Mouse (Mus musculus) embryonic facial prominence, embryonic 11.5 days (tissue): ENCODE data around the gene Dnhd1. TPM values are rescaled to one million over a fixed set of nuclear protein-coding genes. Genes with fewer than 3 reads are reported as not detected.

Experiments used
- ATAC-seq: fragments of 200-750 bp; cut with Nextera tagmentation; replicated peaks from 2 replicates; pipeline ENCODE4 v1.8.0; 2017; ENCODE audit warnings: low read depth; ENCODE audit not compliant: insufficient number of reproducible peaks, low FRiP score, low TSS enrichment
- DNase-seq: peaks from one replicate; pipeline ENCODE4 v3.0.0-alpha.2; 2015; ENCODE audit warnings: low spot score
- H3K27ac ChIP-seq: fragments of 300-500 bp; sonication (generic); replicated peaks from 2 replicates; pipeline ENCODE4 v1.5.1; 2014; ENCODE audit warnings: mild to moderate bottlenecking, low read depth, low read length, control low read depth
- H3K27me3 ChIP-seq: fragments of 300-500 bp; sonication (generic); 2 replicates; pipeline ENCODE4 v1.6.1; 2014; ENCODE audit warnings: mild to moderate bottlenecking, low read length, moderate library complexity, mixed read lengths; ENCODE audit not compliant: control insufficient read depth, insufficient read depth
- H3K36me3 ChIP-seq: fragments of 300-500 bp; sonication (generic); replicated peaks from 2 replicates; pipeline ENCODE4 v1.6.1; 2014; ENCODE audit warnings: low read depth, mild to moderate bottlenecking, low read length, moderate library complexity, mixed read lengths; ENCODE audit not compliant: control insufficient read depth, insufficient read depth
- H3K4me1 ChIP-seq: fragments of 300-500 bp; sonication (generic); 2 replicates; pipeline ENCODE4 v1.6.1; 2014; ENCODE audit warnings: low read length, mixed read lengths; ENCODE audit not compliant: control insufficient read depth, insufficient read depth
- H3K4me2 ChIP-seq: fragments of 300-500 bp; sonication (generic); 2 replicates; pipeline ENCODE4 v1.6.1; 2014; ENCODE audit warnings: low read depth, mild to moderate bottlenecking, control low read depth, low read length, moderate library complexity
- H3K4me3 ChIP-seq: fragments of 300-500 bp; sonication (generic); 2 replicates; pipeline ENCODE4 v1.5.1; 2014; ENCODE audit warnings: low read depth, low read length, control low read depth
- H3K9ac ChIP-seq: fragments of 300-500 bp; sonication (generic); replicated peaks from 2 replicates; pipeline ENCODE4 v1.6.1; 2014; ENCODE audit warnings: mild to moderate bottlenecking, control low read depth, low read length
- H3K9me3 ChIP-seq: fragments of 300-500 bp; sonication (generic); replicated peaks from 2 replicates; pipeline ENCODE4 v1.6.1; 2016; ENCODE audit warnings: mild to moderate bottlenecking, low read length, inconsistent platforms, mixed read lengths; ENCODE audit not compliant: control insufficient read depth
- WGBS: fragments of 180-500 bp; shearing (Covaris S2); extraction: QIAGEN DNeasy Blood & Tissue Kit; methylation state at CpG from one replicate; pipeline ENCODE4 v1.1.7; 2014; 5-methylcytosine and 5-hydroxymethylcytosine counted together
- polyA plus RNA-seq: library from polyadenylated mRNA; unstranded; fragments of >200 nt; fragmentation: Nextera tagmentation; extraction: Ambion mirVana; gene quantifications from 2 replicates; pipeline ENCODE4 v1.2.1, GENCODE M21; 2014

Dnhd1 gene
- polyA plus RNA-seq, result 0.28 and 1.4 TPM in 2 replicates

- Histone ChIP-seq H3K9me3 (no peaks in the 10 kb centered on the region), H3K4me2 (peak within 1 kb of the TSS; percentile 67), H3K4me1 (no peaks in the 10 kb centered on the region), H3K36me3 (no peaks in the 10 kb centered on the region), H3K27ac (no peak within 1 kb of the TSS), H3K27me3 (no peaks in the 10 kb centered on the region), H3K4me3 (peak within 1 kb of the TSS; percentile 30), H3K9ac (peak within 1 kb of the TSS; percentile 39)
- 3% methylated on average over 17 of the region's 17 CpGs for WGBS
- DNase-seq (peak; percentile 82), ATAC-seq (peak; percentile 90)
These were observed at the start of gene Dnhd1 for GRCm38 (mm10) chr7:105650639-105651435. Gene Dnhd1 (plus strand): TSS chr7:105650827.

- no peaks in the 10 kb centered on the region for H3K27me3 ChIP-seq
- no peak overlapping the region for H3K4me2 ChIP-seq
- ATAC-seq, result 0 out of 2 replicates have a peak, but pooled peaks have one; percentile 20
- DNase-seq, result peak; percentile 75
- no peak overlapping the region for H3K9ac ChIP-seq
- no peaks in the 10 kb centered on the region for H3K36me3 ChIP-seq
- H3K4me1 ChIP-seq, result no peaks in the 10 kb centered on the region
- H3K27ac ChIP-seq, result no peak overlapping the region
- WGBS, result 30% methylated on average over 9 of the region's 9 CpGs
- H3K4me3 ChIP-seq, result no peak overlapping the region
- H3K9me3 ChIP-seq, result no peaks in the 10 kb centered on the region
These were observed 47.6 kb upstream of the Dnhd1 start for GRCm38 (mm10) chr7:105602860-105603623.

GRCm38 (mm10) chr7:105608467-105608866 lies 42.2 kb upstream of the Dnhd1 start:
- Histone ChIP-seq H3K4me1 (no peaks in the 10 kb centered on the region), H3K4me2 (no peak overlapping the region), H3K9ac (no peak overlapping the region), H3K36me3 (peaks cover 10% of the 10 kb centered on the region), H3K9me3 (no peaks in the 10 kb centered on the region), H3K27ac (no peak overlapping the region), H3K27me3 (no peaks in the 10 kb centered on the region), H3K4me3 (no peak overlapping the region)
- WGBS, result 87% methylated on average over 3 of the region's 3 CpGs
- ATAC-seq (no peak), DNase-seq (no peak)

GRCm38 (mm10) chr7:105611767-105612166 lies 38.9 kb upstream of the Dnhd1 start:
- 83% methylated on average over 1 of the region's 1 CpGs for WGBS
- no peak for ATAC-seq
- Histone ChIP-seq H3K36me3 (peaks cover 10% of the 10 kb centered on the region), H3K4me1 (no peaks in the 10 kb centered on the region), H3K4me3 (no peak overlapping the region), H3K4me2 (no peak overlapping the region), H3K9me3 (no peaks in the 10 kb centered on the region), H3K9ac (no peak overlapping the region), H3K27ac (no peak overlapping the region), H3K27me3 (no peaks in the 10 kb centered on the region)
- no peak for DNase-seq

- Histone ChIP-seq H3K9ac (no peak overlapping the region), H3K4me3 (no peak overlapping the region), H3K27ac (no peak overlapping the region), H3K4me2 (no peak overlapping the region), H3K27me3 (no peaks in the 10 kb centered on the region), H3K4me1 (no peaks in the 10 kb centered on the region), H3K9me3 (no peaks in the 10 kb centered on the region), H3K36me3 (peaks cover 10% of the 10 kb centered on the region)
- no peak for DNase-seq
- no peak for ATAC-seq
- 91% methylated on average over 1 of the region's 1 CpGs for WGBS
These were observed 36.2 kb upstream of the Dnhd1 start for GRCm38 (mm10) chr7:105614400-105614799.

GRCm38 (mm10) chr7:105615720-105616119 lies 34.9 kb upstream of the Dnhd1 start:
- WGBS, result 89% methylated on average over 1 of the region's 1 CpGs
- Histone ChIP-seq H3K27ac (no peak overlapping the region), H3K4me3 (no peak overlapping the region), H3K4me1 (no peaks in the 10 kb centered on the region), H3K4me2 (no peak overlapping the region), H3K9me3 (no peaks in the 10 kb centered on the region), H3K36me3 (peaks cover 7% of the 10 kb centered on the region), H3K9ac (no peak overlapping the region), H3K27me3 (no peaks in the 10 kb centered on the region)
- no peak for ATAC-seq
- DNase-seq, result no peak

GRCm38 (mm10) chr7:105616561-105616960 lies 34.1 kb upstream of the Dnhd1 start:
- peaks cover 3% of the 10 kb centered on the region for H3K36me3 ChIP-seq
- no peaks in the 10 kb centered on the region for H3K4me1 ChIP-seq
- H3K4me2 ChIP-seq, result no peak overlapping the region
- H3K9ac ChIP-seq, result no peak overlapping the region
- WGBS, result 86% methylated on average over 6 of the region's 6 CpGs
- H3K4me3 ChIP-seq, result no peak overlapping the region
- H3K27me3 ChIP-seq, result no peaks in the 10 kb centered on the region
- H3K9me3 ChIP-seq, result no peaks in the 10 kb centered on the region
- DNase-seq, result no peak
- no peak overlapping the region for H3K27ac ChIP-seq
- ATAC-seq, result no peak

GRCm38 (mm10) chr7:105617810-105618209 lies 32.8 kb upstream of the Dnhd1 start:
- DNase-seq (no peak), ATAC-seq (no peak)
- Histone ChIP-seq H3K9me3 (no peaks in the 10 kb centered on the region), H3K36me3 (peaks cover 2% of the 10 kb centered on the region), H3K27ac (no peak overlapping the region), H3K4me2 (no peak overlapping the region), H3K4me3 (no peak overlapping the region), H3K4me1 (no peaks in the 10 kb centered on the region), H3K9ac (no peak overlapping the region), H3K27me3 (no peaks in the 10 kb centered on the region)
- 92% methylated on average over 22 of the region's 22 CpGs for WGBS
